Mouse (Mus musculus): ENCODE measurements around the gene Gm10961. TPM values are rescaled to one million over a fixed set of nuclear protein-coding genes. Genes with fewer than 3 reads are reported as not detected.
A peak's percentile ranks its signal among the peaks of the same experiment; 100 is the strongest.

Gm10961 gene
- not detected in 2 replicates for polyA plus RNA-seq (2011; ENCODE audit: insufficient read depth, insufficient read length, low read depth, missing spikeins)

GRCm38 (mm10) chr3:107630682-107631522 is at the start of gene Gm10961:
Gm10961 (plus strand) TSS chr3:107631322.
- TF ChIP-seq EP300 (IDR thresholded peaks at IDR 0.05; ENCODE audit: insufficient read depth, low read depth, low read length) (no peak), CTCF (IDR thresholded peaks at IDR 0.05; ENCODE audit: low read depth, low read length) (no peak), POLR2A (IDR thresholded peaks at IDR 0.05; ENCODE audit: insufficient read depth, low read length) (no peak)
- Histone ChIP-seq H3K4me1 (ENCODE audit: control insufficient read depth, insufficient read depth, low read length) (no peaks in the 10 kb centered on the region), H3K27me3 (ENCODE audit: control insufficient read depth, insufficient read depth, low read length, poor library complexity, severe bottlenecking) (no peaks in the 10 kb centered on the region), H3K27ac (ENCODE audit: insufficient read depth, low read length) (0 out of 2 replicates have a peak within 1 kb of the TSS, but pooled peaks have one; percentile 11), H3K4me3 (ENCODE audit: low read depth, low read length) (peak within 1 kb of the TSS; percentile 73), H3K36me3 (ENCODE audit: control insufficient read depth, insufficient read depth, low read length, poor library complexity, severe bottlenecking) (peaks cover 8% of the 10 kb centered on the region; the same call in 1 of the 2 replicates), H3K9me3 (replicated peaks; ENCODE audit: control insufficient read depth, insufficient read depth, low read length, poor library complexity, severe bottlenecking) (no peaks in the 10 kb centered on the region), H3K9ac (ENCODE audit: low read depth, poor library complexity, severe bottlenecking) (peak within 1 kb of the TSS; percentile 96)

GRCm38 (mm10) chr3:107582130-107582874 is 48.8 kb upstream of the Gm10961 start:
- no peak overlapping the region for H3K27ac ChIP-seq (ENCODE audit: insufficient read depth, low read length)
- peak overlapping the region; percentile 30; the same call in 1 of the 2 replicates for H3K9ac ChIP-seq (ENCODE audit: low read depth, poor library complexity, severe bottlenecking)
- no peaks in the 10 kb centered on the region for H3K9me3 ChIP-seq (replicated peaks; ENCODE audit: control insufficient read depth, insufficient read depth, low read length, poor library complexity, severe bottlenecking)
- H3K36me3 ChIP-seq (ENCODE audit: control insufficient read depth, insufficient read depth, low read length, poor library complexity, severe bottlenecking) = no peaks in the 10 kb centered on the region
- TF ChIP-seq POLR2A (IDR thresholded peaks at IDR 0.05; ENCODE audit: insufficient read depth, low read length) = no peak
- no peak for TF ChIP-seq CTCF (IDR thresholded peaks at IDR 0.05; ENCODE audit: low read depth, low read length)
- H3K4me1 ChIP-seq (ENCODE audit: control insufficient read depth, insufficient read depth, low read length) = no peaks in the 10 kb centered on the region
- H3K4me3 ChIP-seq (ENCODE audit: low read depth, low read length) = peak overlapping the region; percentile 58; the same call in 1 of the 2 replicates
- H3K27me3 ChIP-seq (ENCODE audit: control insufficient read depth, insufficient read depth, low read length, poor library complexity, severe bottlenecking) = peaks cover 15% of the 10 kb centered on the region

- Histone ChIP-seq H3K27me3 (ENCODE audit: control insufficient read depth, insufficient read depth, low read length, poor library complexity, severe bottlenecking) (peaks cover 15% of the 10 kb centered on the region), H3K9ac (ENCODE audit: low read depth, poor library complexity, severe bottlenecking) (peak overlapping the region; percentile 30; the same call in 1 of the 2 replicates), H3K4me3 (ENCODE audit: low read depth, low read length) (peak overlapping the region; percentile 58), H3K4me1 (ENCODE audit: control insufficient read depth, insufficient read depth, low read length) (no peaks in the 10 kb centered on the region), H3K9me3 (replicated peaks; ENCODE audit: control insufficient read depth, insufficient read depth, low read length, poor library complexity, severe bottlenecking) (no peaks in the 10 kb centered on the region), H3K36me3 (ENCODE audit: control insufficient read depth, insufficient read depth, low read length, poor library complexity, severe bottlenecking) (no peaks in the 10 kb centered on the region), H3K27ac (ENCODE audit: insufficient read depth, low read length) (no peak overlapping the region)
- no peak for TF ChIP-seq CTCF (IDR thresholded peaks at IDR 0.05; ENCODE audit: low read depth, low read length)
- no peak for TF ChIP-seq EP300 (IDR thresholded peaks at IDR 0.05; ENCODE audit: insufficient read depth, low read depth, low read length)
- no peak for TF ChIP-seq POLR2A (IDR thresholded peaks at IDR 0.05; ENCODE audit: insufficient read depth, low read length)
These were observed 48.0 kb upstream of the Gm10961 start for GRCm38 (mm10) chr3:107582875-107583767.

GRCm38 (mm10) chr3:107583893-107584292 is 47.2 kb upstream of the Gm10961 start:
- H3K9ac ChIP-seq (ENCODE audit: low read depth, poor library complexity, severe bottlenecking) = no peak overlapping the region
- TF ChIP-seq EP300 (IDR thresholded peaks at IDR 0.05; ENCODE audit: insufficient read depth, low read depth, low read length) = no peak
- no peak for TF ChIP-seq POLR2A (IDR thresholded peaks at IDR 0.05; ENCODE audit: insufficient read depth, low read length)
- no peak for TF ChIP-seq CTCF (IDR thresholded peaks at IDR 0.05; ENCODE audit: low read depth, low read length)
- H3K36me3 ChIP-seq (ENCODE audit: control insufficient read depth, insufficient read depth, low read length, poor library complexity, severe bottlenecking) = no peaks in the 10 kb centered on the region
- H3K9me3 ChIP-seq (replicated peaks; ENCODE audit: control insufficient read depth, insufficient read depth, low read length, poor library complexity, severe bottlenecking) = no peaks in the 10 kb centered on the region; the same call in 1 of the 2 replicates
- no peak overlapping the region for H3K27ac ChIP-seq (ENCODE audit: insufficient read depth, low read length)
- H3K4me1 ChIP-seq (ENCODE audit: control insufficient read depth, insufficient read depth, low read length) = no peaks in the 10 kb centered on the region
- no peak overlapping the region for H3K4me3 ChIP-seq (ENCODE audit: low read depth, low read length)
- H3K27me3 ChIP-seq (ENCODE audit: control insufficient read depth, insufficient read depth, low read length, poor library complexity, severe bottlenecking) = peaks cover 15% of the 10 kb centered on the region

- H3K9ac ChIP-seq (ENCODE audit: low read depth, poor library complexity, severe bottlenecking) = no peak overlapping the region
- peaks cover 15% of the 10 kb centered on the region for H3K27me3 ChIP-seq (ENCODE audit: control insufficient read depth, insufficient read depth, low read length, poor library complexity, severe bottlenecking)
- no peak overlapping the region for H3K4me3 ChIP-seq (ENCODE audit: low read depth, low read length)
- no peaks in the 10 kb centered on the region for H3K36me3 ChIP-seq (ENCODE audit: control insufficient read depth, insufficient read depth, low read length, poor library complexity, severe bottlenecking)
- no peaks in the 10 kb centered on the region for H3K4me1 ChIP-seq (ENCODE audit: control insufficient read depth, insufficient read depth, low read length)
- no peak for TF ChIP-seq CTCF (IDR thresholded peaks at IDR 0.05; ENCODE audit: low read depth, low read length)
- no peaks in the 10 kb centered on the region; the same call in 1 of the 2 replicates for H3K9me3 ChIP-seq (replicated peaks; ENCODE audit: control insufficient read depth, insufficient read depth, low read length, poor library complexity, severe bottlenecking)
- no peak overlapping the region for H3K27ac ChIP-seq (ENCODE audit: insufficient read depth, low read length)
These were observed 44.6 kb upstream of the Gm10961 start for GRCm38 (mm10) chr3:107586504-107586903.
